Mouse (Mus musculus) hindbrain, embryonic 11.5 days (tissue): ENCODE measurements around the gene Phc2. TPM values are rescaled to one million over a fixed set of nuclear protein-coding genes. Genes with fewer than 3 reads are reported as not detected.

ENCODE experiments used
- ATAC-seq: fragments of 200-750 bp; cut with Nextera tagmentation; 2 replicates; pipeline ENCODE4 v1.8.0; 2017; ENCODE audit warnings: mild to moderate bottlenecking, moderate TSS enrichment, moderate library complexity; ENCODE audit not compliant: low FRiP score
- DNase-seq: peaks from one replicate; pipeline ENCODE4 v3.0.0-alpha.2; 2015; ENCODE audit warnings: low spot score
- H3K27ac ChIP-seq: fragments of 300-500 bp; sonication (generic); 2 replicates; pipeline ENCODE4 v1.5.1; 2014; ENCODE audit warnings: mild to moderate bottlenecking, low read depth, low read length
- H3K27me3 ChIP-seq: fragments of 300-500 bp; sonication (generic); 2 replicates; pipeline ENCODE4 v1.6.1; 2014; ENCODE audit warnings: mild to moderate bottlenecking, low read length, moderate library complexity, mixed read lengths; ENCODE audit not compliant: control insufficient read depth, insufficient read depth
- H3K36me3 ChIP-seq: fragments of 300-500 bp; sonication (generic); 2 replicates; pipeline ENCODE4 v1.6.1; 2014; ENCODE audit warnings: mild to moderate bottlenecking, low read length, moderate library complexity, mixed read lengths; ENCODE audit not compliant: control insufficient read depth, insufficient read depth
- H3K4me1 ChIP-seq: fragments of 300-500 bp; sonication (generic); replicated peaks from 2 replicates; pipeline ENCODE4 v1.6.1; 2014; ENCODE audit warnings: low read length, mixed read lengths; ENCODE audit not compliant: control insufficient read depth, insufficient read depth
- H3K4me2 ChIP-seq: fragments of 300-500 bp; sonication (generic); replicated peaks from 2 replicates; pipeline ENCODE4 v1.6.1; 2014; ENCODE audit warnings: mild to moderate bottlenecking, low read depth, low read length
- H3K4me3 ChIP-seq: fragments of 300-500 bp; sonication (generic); 2 replicates; pipeline ENCODE4 v1.5.1; 2014; ENCODE audit warnings: low read depth, low read length
- H3K9ac ChIP-seq: fragments of 300-500 bp; sonication (generic); 2 replicates; pipeline ENCODE4 v1.6.1; 2014; ENCODE audit warnings: low read depth, low read length
- H3K9me3 ChIP-seq: fragments of 300-500 bp; sonication (generic); 2 replicates; pipeline ENCODE4 v1.6.1; 2016; ENCODE audit warnings: low read length; ENCODE audit not compliant: control insufficient read depth
- WGBS: fragments of 180-500 bp; shearing (Covaris S2); extraction: QIAGEN DNeasy Blood & Tissue Kit; methylation state at CpG from one replicate; pipeline ENCODE4 v1.1.7; 2014; 5-methylcytosine and 5-hydroxymethylcytosine counted together
- polyA plus RNA-seq: library from polyadenylated mRNA; unstranded; fragments of >200 nt; fragmentation: Nextera tagmentation; extraction: Ambion mirVana; gene quantifications from 2 replicates; pipeline ENCODE4 v1.2.1, GENCODE M21; 2014

Phc2 gene
- polyA plus RNA-seq, 1 experiment from 2014 or later = 46.8 TPM

DNA sequence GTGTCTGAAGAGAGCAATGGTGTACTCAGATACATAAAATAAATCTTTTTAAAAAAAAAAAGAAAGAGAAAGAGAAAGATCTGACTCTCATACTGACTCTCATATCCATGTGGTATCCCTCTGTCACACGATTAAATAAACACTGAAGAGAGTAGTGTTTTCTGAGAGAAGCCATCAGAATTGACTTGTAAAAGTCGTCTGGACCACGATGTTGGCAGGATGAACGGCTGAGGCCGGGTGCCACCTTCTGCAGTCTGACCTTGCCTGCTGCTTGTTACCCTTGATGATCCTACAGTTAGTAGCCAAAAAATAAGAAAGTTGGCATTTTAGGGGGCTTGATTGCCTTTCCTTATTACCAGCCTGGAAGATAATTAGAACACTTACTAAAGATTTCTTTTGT is 78.3 kb downstream of the Phc2 start:
- ATAC-seq (no peak), DNase-seq (no peak)
- Histone ChIP-seq H3K27me3 (no peaks in the 10 kb centered on the region), H3K4me1 (peaks cover 46% of the 10 kb centered on the region), H3K9ac (no peak overlapping the region), H3K4me2 (no peak overlapping the region), H3K36me3 (0 out of 2 replicates have a peak, but pooled peaks cover 2% of the 10 kb centered on the region), H3K4me3 (no peak overlapping the region), H3K9me3 (no peaks in the 10 kb centered on the region), H3K27ac (no peak overlapping the region)
- 72% methylated on average over 5 of the region's 5 CpGs for WGBS

GRCm38 (mm10) chr4:128733496-128733895 is 79.0 kb downstream of the Phc2 start:
- no peaks in the 10 kb centered on the region for H3K27me3 ChIP-seq
- peak overlapping the region; percentile 42 for H3K9ac ChIP-seq
- no peaks in the 10 kb centered on the region for H3K9me3 ChIP-seq
- peak overlapping the region; percentile 2 for H3K27ac ChIP-seq
- WGBS = 45% methylated on average over 6 of the region's 6 CpGs
- DNase-seq = no peak
- H3K4me1 ChIP-seq = peaks cover 50% of the 10 kb centered on the region
- H3K4me3 ChIP-seq = no peak overlapping the region
- H3K36me3 ChIP-seq = 0 out of 2 replicates have a peak, but pooled peaks cover 2% of the 10 kb centered on the region
- H3K4me2 ChIP-seq = 0 out of 2 replicates have a peak overlapping the region, but pooled peaks have one; percentile 1
- no peak for ATAC-seq

GRCm38 (mm10) chr4:128734217-128734616 is 79.7 kb downstream of the Phc2 start:
- no peak for ATAC-seq
- Histone ChIP-seq H3K27ac (peak overlapping the region; percentile 2; the same call in 1 of the 2 replicates), H3K9ac (peak overlapping the region; percentile 31; the same call in 1 of the 2 replicates), H3K4me3 (no peak overlapping the region), H3K4me1 (peaks cover 46% of the 10 kb centered on the region), H3K9me3 (no peaks in the 10 kb centered on the region), H3K4me2 (peak overlapping the region; percentile 1; the same call in 1 of the 2 replicates), H3K36me3 (0 out of 2 replicates have a peak, but pooled peaks cover 2% of the 10 kb centered on the region), H3K27me3 (no peaks in the 10 kb centered on the region)
- 38% methylated on average over 5 of the region's 5 CpGs for WGBS
- no peak for DNase-seq

DNA sequence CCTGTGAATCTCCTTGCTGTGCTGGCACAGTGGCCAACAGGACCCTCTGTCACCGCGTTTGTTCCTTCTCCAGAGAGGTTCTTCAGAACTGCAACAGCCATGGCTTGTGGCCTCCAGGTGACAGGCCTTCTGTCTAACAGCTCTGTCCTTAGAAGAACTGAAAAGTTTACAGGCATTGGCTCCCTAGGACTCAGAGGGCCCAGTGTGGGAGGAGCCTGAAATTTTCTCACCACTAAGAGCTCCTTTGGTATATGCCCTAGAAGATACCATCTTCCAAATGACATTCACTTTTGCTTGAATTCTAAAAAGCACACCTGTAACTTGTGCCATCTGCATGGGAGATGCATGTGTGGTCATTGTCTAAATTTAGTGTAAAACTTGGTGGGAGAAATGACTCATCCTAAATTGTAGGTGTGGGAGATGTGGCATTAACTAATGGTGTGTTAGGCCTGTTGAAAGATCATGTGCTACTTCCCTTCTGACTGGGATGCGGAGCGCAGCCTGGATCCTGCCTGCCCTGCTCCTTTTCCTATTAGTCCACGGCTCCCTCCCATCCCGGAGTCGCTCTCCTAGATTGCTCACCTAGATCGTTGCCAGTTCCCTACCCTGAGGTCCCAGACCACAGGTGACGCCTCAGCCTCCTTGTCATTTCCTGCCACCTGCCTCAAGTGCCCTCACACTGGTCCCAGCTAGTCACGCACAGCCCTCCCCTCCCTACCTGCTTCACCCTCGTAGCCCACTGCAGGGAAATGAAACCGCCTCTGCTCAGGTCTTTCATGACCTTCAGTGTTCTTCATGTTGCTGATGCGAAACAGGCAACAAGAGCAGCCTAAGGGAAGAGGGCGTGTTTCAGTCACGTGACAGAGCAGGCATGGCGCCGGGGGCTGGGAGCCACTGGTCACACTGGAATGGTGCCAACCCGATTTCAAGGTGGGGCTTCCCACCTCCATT is 80.5 kb downstream of the Phc2 start:
- H3K9ac ChIP-seq = 0 out of 2 replicates have a peak overlapping the region, but pooled peaks have one; percentile 31
- no peak for DNase-seq
- peak overlapping the region; percentile 90 for H3K27ac ChIP-seq
- H3K9me3 ChIP-seq = no peaks in the 10 kb centered on the region
- no peak overlapping the region; the same call in 1 of the 2 replicates for H3K4me2 ChIP-seq
- WGBS = 84% methylated on average over 18 of the region's 18 CpGs
- H3K27me3 ChIP-seq = no peaks in the 10 kb centered on the region
- ATAC-seq = no peak
- H3K4me1 ChIP-seq = peaks cover 44% of the 10 kb centered on the region
- no peak overlapping the region for H3K4me3 ChIP-seq
- H3K36me3 ChIP-seq = 0 out of 2 replicates have a peak, but pooled peaks cover 2% of the 10 kb centered on the region

DNA sequence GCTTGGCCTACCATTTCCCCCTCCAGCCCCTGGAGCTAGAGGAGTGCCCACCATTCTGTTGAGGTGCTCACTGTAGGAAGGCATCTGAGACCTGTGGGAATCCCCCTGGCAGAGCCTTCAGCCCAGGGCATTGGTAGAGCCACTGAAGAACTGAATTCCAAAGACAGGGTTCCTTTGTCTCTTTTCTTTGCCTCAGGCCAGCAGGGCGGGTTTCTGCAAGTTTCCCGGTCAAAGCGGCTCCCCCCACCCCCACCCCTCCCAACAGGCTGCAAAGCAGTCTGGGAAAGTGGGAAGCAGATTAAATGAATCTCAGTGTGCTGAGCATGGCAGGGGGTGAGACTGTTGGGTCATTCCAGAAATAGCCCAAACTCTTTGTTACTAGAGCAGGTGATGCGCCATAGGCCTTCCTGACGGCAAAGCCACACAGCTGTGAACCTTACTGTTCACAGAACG is 82.7 kb downstream of the Phc2 start:
- 15% methylated on average over 6 of the region's 6 CpGs for WGBS
- Histone ChIP-seq H3K36me3 (0 out of 2 replicates have a peak, but pooled peaks cover 2% of the 10 kb centered on the region), H3K9ac (peak overlapping the region; percentile 50; the same call in 1 of the 2 replicates), H3K4me3 (no peak overlapping the region), H3K9me3 (no peaks in the 10 kb centered on the region), H3K27me3 (no peaks in the 10 kb centered on the region), H3K27ac (peak overlapping the region; percentile 90), H3K4me1 (peaks cover 42% of the 10 kb centered on the region), H3K4me2 (peak overlapping the region; percentile 25)
- DNase-seq (peak; percentile 69), ATAC-seq (peak; percentile 61)

DNA sequence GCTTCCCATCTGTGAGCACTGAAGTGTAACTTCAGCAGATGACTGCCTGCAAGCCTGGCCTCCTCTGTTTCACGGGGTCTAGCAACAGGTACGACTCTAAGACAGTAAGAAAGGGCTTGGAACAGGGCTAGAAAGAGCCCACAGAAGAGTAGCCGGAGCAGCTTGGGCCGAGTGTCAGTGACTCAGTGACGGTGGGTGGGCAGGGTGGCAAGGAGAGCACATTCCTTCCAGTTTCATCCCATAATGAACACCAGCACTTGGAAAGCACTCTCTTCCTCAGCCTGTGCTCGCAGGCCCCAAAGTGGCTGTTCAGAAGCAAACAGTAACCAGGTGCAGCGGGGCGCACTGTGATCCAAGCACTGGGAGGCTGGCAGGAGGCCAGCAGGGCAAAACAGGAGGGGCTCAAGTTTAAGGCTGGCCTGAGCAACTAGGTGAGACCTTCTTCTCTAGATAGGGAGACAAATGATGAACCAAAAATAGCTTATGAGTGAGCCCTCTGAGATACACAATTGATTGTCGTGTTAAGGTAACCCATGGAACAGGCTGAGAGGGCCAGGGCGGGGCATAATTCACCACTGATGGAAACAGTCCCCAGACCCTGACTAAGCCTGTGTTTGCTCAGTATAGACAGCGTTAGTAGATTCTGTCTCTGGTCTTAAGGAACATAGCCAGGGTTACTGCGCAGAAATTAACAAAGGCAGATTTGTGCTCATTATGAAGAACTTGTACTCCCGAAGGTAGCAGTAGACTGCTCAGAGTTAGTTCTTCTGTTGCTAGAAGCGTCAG is 83.5 kb downstream of the Phc2 start:
- 0 out of 2 replicates have a peak, but pooled peaks cover 2% of the 10 kb centered on the region for H3K36me3 ChIP-seq
- H3K9ac ChIP-seq = 0 out of 2 replicates have a peak overlapping the region, but pooled peaks have one; percentile 23
- no peak overlapping the region; the same call in 1 of the 2 replicates for H3K4me2 ChIP-seq
- no peaks in the 10 kb centered on the region for H3K27me3 ChIP-seq
- WGBS = 67% methylated on average over 14 of the region's 14 CpGs
- peak overlapping the region; percentile 90; the same call in 1 of the 2 replicates for H3K27ac ChIP-seq
- H3K9me3 ChIP-seq = no peaks in the 10 kb centered on the region
- H3K4me3 ChIP-seq = no peak overlapping the region
- ATAC-seq (no peak), DNase-seq (no peak)
- peaks cover 42% of the 10 kb centered on the region for H3K4me1 ChIP-seq

GRCm38 (mm10) chr4:128740878-128741277 is 86.4 kb downstream of the Phc2 start:
- H3K4me3 ChIP-seq = no peak overlapping the region
- peaks cover 18% of the 10 kb centered on the region for H3K4me1 ChIP-seq
- H3K9me3 ChIP-seq = no peaks in the 10 kb centered on the region
- ATAC-seq (no peak), DNase-seq (no peak)
- peaks cover 15% of the 10 kb centered on the region; the same call in 1 of the 2 replicates for H3K36me3 ChIP-seq
- WGBS = 70% methylated on average over 1 of the region's 1 CpGs
- H3K27me3 ChIP-seq = no peaks in the 10 kb centered on the region
- H3K4me2 ChIP-seq = no peak overlapping the region
- H3K9ac ChIP-seq = no peak overlapping the region
- H3K27ac ChIP-seq = no peak overlapping the region

DNA sequence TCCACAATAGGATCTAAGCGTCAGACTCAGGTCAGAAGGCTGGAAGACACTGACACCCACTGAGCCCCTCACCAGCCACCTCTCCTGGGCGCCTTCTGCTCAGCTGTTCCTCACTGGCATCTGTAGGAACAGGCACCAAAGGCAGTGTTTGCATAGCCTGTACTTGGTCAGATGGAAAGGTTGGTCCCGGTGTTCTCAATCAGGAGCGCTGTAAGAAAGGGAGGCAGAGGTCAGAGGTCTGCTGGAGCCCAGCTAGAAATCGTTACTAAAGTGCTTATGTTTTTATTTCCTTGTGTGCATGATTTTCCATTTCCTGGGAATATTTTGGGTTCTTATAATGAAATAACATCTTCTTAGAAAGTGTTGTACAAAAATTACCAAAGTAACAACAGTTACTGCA is 87.4 kb downstream of the Phc2 start:
- Histone ChIP-seq H3K27ac (no peak overlapping the region), H3K36me3 (peaks cover 20% of the 10 kb centered on the region), H3K27me3 (no peaks in the 10 kb centered on the region), H3K4me2 (no peak overlapping the region), H3K4me1 (peaks cover 10% of the 10 kb centered on the region; the same call in 1 of the 2 replicates), H3K9ac (no peak overlapping the region), H3K9me3 (no peaks in the 10 kb centered on the region), H3K4me3 (no peak overlapping the region)
- 37% methylated on average over 5 of the region's 5 CpGs for WGBS
- DNase-seq (no peak), ATAC-seq (no peak)
